Mouse (Mus musculus) retina, embryonic 14.5 days (tissue): ENCODE measurements around the gene Smad6.

ENCODE experiments used
- DNase-seq: peaks from one replicate; pipeline ENCODE4 v3.0.0-alpha.2; 2015; ENCODE audit warnings: low spot score

The Smad6 gene

GRCm38 (mm10) chr9:63959129-63959932 lies 62.5 kb downstream of the Smad6 start:
- peak; percentile 84 for DNase-seq

GRCm38 (mm10) chr9:63958337-63959030 lies 63.4 kb downstream of the Smad6 start:
- peak; percentile 83 for DNase-seq

GRCm38 (mm10) chr9:63957647-63958185 lies 64.1 kb downstream of the Smad6 start:
- DNase-seq, result no peak

GRCm38 (mm10) chr9:63956052-63956451 lies 65.8 kb downstream of the Smad6 start:
- peak; percentile 91 for DNase-seq

- DNase-seq, result no peak
Observed at GRCm38 (mm10) chr9:63953691-63954090, 68.2 kb downstream of the Smad6 start.

- DNase-seq, result no peak
Observed at GRCm38 (mm10) chr9:63952591-63952990, 69.3 kb downstream of the Smad6 start.

GRCm38 (mm10) chr9:63950357-63950756 lies 71.5 kb downstream of the Smad6 start:
- peak; percentile 37 for DNase-seq

GRCm38 (mm10) chr9:63949393-63949792 lies 72.5 kb downstream of the Smad6 start:
- DNase-seq, result no peak

GRCm38 (mm10) chr9:63942608-63942982 lies 79.3 kb downstream of the Smad6 start:
- no peak for DNase-seq

- no peak for DNase-seq
Observed at GRCm38 (mm10) chr9:63941747-63942607, 79.9 kb downstream of the Smad6 start.

GRCm38 (mm10) chr9:63936256-63936655 lies 85.6 kb downstream of the Smad6 start:
- DNase-seq, result no peak

GRCm38 (mm10) chr9:63933068-63933467 lies 88.8 kb downstream of the Smad6 start:
- no peak for DNase-seq

GRCm38 (mm10) chr9:63927340-63928049 lies 94.4 kb downstream of the Smad6 start:
- peak; percentile 62 for DNase-seq

- DNase-seq, result no peak
Observed at GRCm38 (mm10) chr9:63926377-63926776, 95.5 kb downstream of the Smad6 start.

GRCm38 (mm10) chr9:63923190-63923717 lies 98.6 kb downstream of the Smad6 start:
- DNase-seq, result no peak

GRCm38 (mm10) chr9:63919708-63920107 lies 102.2 kb downstream of the Smad6 start:
- DNase-seq, result no peak

GRCm38 (mm10) chr9:63919001-63919555 lies 102.8 kb downstream of the Smad6 start:
- DNase-seq, result no peak

GRCm38 (mm10) chr9:63918245-63918644 lies 103.6 kb downstream of the Smad6 start:
- peak; percentile 92 for DNase-seq

GRCm38 (mm10) chr9:63916441-63916840 lies 105.4 kb downstream of the Smad6 start:
- DNase-seq, result no peak

- peak; percentile 70 for DNase-seq
Observed at GRCm38 (mm10) chr9:63915976-63916375, 105.9 kb downstream of the Smad6 start.

GRCm38 (mm10) chr9:63914944-63915343 lies 106.9 kb downstream of the Smad6 start:
- DNase-seq, result no peak
